In genomic region chr4:131899180-131899554, GRCm38 (mm10) we compare ENCODE assay signal across 24 mouse cellular contexts. TPM values are rescaled to one million over a fixed set of nuclear protein-coding genes. Genes with fewer than 3 reads are reported as not detected.
DNase-seq lines count a peak whose midpoint lies in the region; ATAC-seq and TF ChIP-seq lines count a peak whose summit lies in the region.
"Had no signal": no experiment of that assay in that cellular context is flagged by ENCODE, and none has a peak within 500 bp of the region (broad histone marks: within the 10 kb centered on the region; RNA-seq: fewer than 3 reads in every experiment).

No protein-coding gene starts in this region.

- peak; percentile 45 for DNase-seq in embryonic facial prominence, embryonic 14.5 days (ENCODE audit: low spot score)
- DNase-seq in embryonic facial prominence, embryonic 10.5 days (ENCODE audit: low spot score): no peak
- no peak for DNase-seq in heart, adult 8-10 months (ENCODE audit: low spot score)
- DNase-seq in cerebellum, adult 9-10 months: peak; percentile 58
- peak; percentile 60 to 80 for DNase-seq in cerebellum, postnatal 25 days
- DNase-seq in layer of hippocampus, adult 2 months (ENCODE audit: low spot score in 2 of 2): no peak
- DNase-seq: adrenal gland, adult 2 months; B cell, adult 2 months; gastrocnemius, postnatal 10 days; lung, postnatal 4 days; midbrain, embryonic 14.5 days; thymus, adult 2 months; thymus, postnatal 4 days had no signal

- H3K36me3 ChIP-seq in embryonic facial prominence, embryonic 14.5 days (ENCODE audit: control insufficient read depth, insufficient read depth, low read length): peaks cover 71% of the 10 kb centered on the region
- peaks cover 85% of the 10 kb centered on the region for H3K36me3 ChIP-seq in embryonic facial prominence, embryonic 10.5 days (replicated peaks)
- peaks cover 59% of the 10 kb centered on the region for H3K36me3 ChIP-seq in heart, embryonic 16.5 days (ENCODE audit: control insufficient read depth, insufficient read depth)

- no peaks in the 10 kb centered on the region for H3K4me1 ChIP-seq in embryonic facial prominence, embryonic 14.5 days (ENCODE audit: control insufficient read depth, insufficient read depth, low read length)
- H3K4me1 ChIP-seq in embryonic facial prominence, embryonic 10.5 days: no peaks in the 10 kb centered on the region
- H3K4me1 ChIP-seq in heart, embryonic 16.5 days (ENCODE audit: control insufficient read depth, insufficient read depth, low read length): peaks cover 10% of the 10 kb centered on the region
- H3K4me1 ChIP-seq: embryonic facial prominence, embryonic 12.5 days; limb, embryonic 13.5 days; liver, embryonic 15.5 days had no signal

- H3K4me3 ChIP-seq in embryonic facial prominence, embryonic 14.5 days (ENCODE audit: low read depth, low read length): no peak overlapping the region
- no peak overlapping the region for H3K4me3 ChIP-seq in embryonic facial prominence, embryonic 10.5 days
- no peak overlapping the region for H3K4me3 ChIP-seq in heart, embryonic 16.5 days (ENCODE audit: low read length)
- H3K4me3 ChIP-seq in layer of hippocampus, adult 2 months: no peak overlapping the region
- H3K4me3 ChIP-seq: embryonic facial prominence, embryonic 12.5 days; limb, embryonic 13.5 days; liver, embryonic 15.5 days had no signal

- no peak for ATAC-seq in embryonic facial prominence, embryonic 14.5 days (ENCODE audit: low read depth)
- no peak for ATAC-seq in heart, embryonic 16.5 days (replicated peaks; ENCODE audit: extremely low read depth, insufficient read depth, low FRiP score)
- ATAC-seq: forebrain, embryonic 14.5 days; hindbrain, postnatal 0 days; intestine, embryonic 16.5 days; Patski had no signal

- no peaks in the 10 kb centered on the region for H3K9me3 ChIP-seq in embryonic facial prominence, embryonic 14.5 days (ENCODE audit: control insufficient read depth, low read length)
- H3K9me3 ChIP-seq in embryonic facial prominence, embryonic 10.5 days: 0 out of 2 replicates have a peak, but pooled peaks cover 1% of the 10 kb centered on the region
- H3K9me3 ChIP-seq in heart, embryonic 16.5 days (replicated peaks; ENCODE audit: control insufficient read depth, low read length): no peaks in the 10 kb centered on the region
- H3K9me3 ChIP-seq: embryonic facial prominence, embryonic 12.5 days; G1E; liver, embryonic 15.5 days had no signal

- H3K4me2 ChIP-seq in embryonic facial prominence, embryonic 14.5 days (ENCODE audit: low read depth, low read length): no peak overlapping the region
- no peak overlapping the region for H3K4me2 ChIP-seq in heart, embryonic 16.5 days (ENCODE audit: low read depth, low read length)
- H3K4me2 ChIP-seq: embryonic facial prominence, embryonic 12.5 days; limb, embryonic 13.5 days; liver, embryonic 15.5 days had no signal

- H3K27me3 ChIP-seq in embryonic facial prominence, embryonic 14.5 days (replicated peaks; ENCODE audit: control insufficient read depth, insufficient read depth, low read length): no peaks in the 10 kb centered on the region
- H3K27me3 ChIP-seq in embryonic facial prominence, embryonic 10.5 days (replicated peaks; ENCODE audit: low read depth, poor library complexity, severe bottlenecking): no peaks in the 10 kb centered on the region
- no peaks in the 10 kb centered on the region for H3K27me3 ChIP-seq in heart, embryonic 16.5 days (ENCODE audit: control insufficient read depth, insufficient read depth, low read length)
- H3K27me3 ChIP-seq: CH12.LX; embryonic facial prominence, embryonic 12.5 days; limb, embryonic 13.5 days; liver, embryonic 15.5 days; Patski had no signal

- H3K27ac ChIP-seq in embryonic facial prominence, embryonic 14.5 days (replicated peaks; ENCODE audit: low read depth, low read length): no peak overlapping the region
- H3K27ac ChIP-seq in embryonic facial prominence, embryonic 10.5 days (replicated peaks): no peak overlapping the region
- 0 out of 2 replicates have a peak overlapping the region, but pooled peaks have one; percentile 51 for H3K27ac ChIP-seq in heart, embryonic 16.5 days (ENCODE audit: low read length)
- H3K27ac ChIP-seq in layer of hippocampus, adult 2 months: no peak overlapping the region
- H3K27ac ChIP-seq: embryonic facial prominence, embryonic 12.5 days; hindbrain, postnatal 0 days; limb, embryonic 13.5 days; liver, embryonic 15.5 days; stomach, postnatal 0 days had no signal

- no peak for TF ChIP-seq CTCF in layer of hippocampus, adult 2 months (conservative IDR thresholded peaks at IDR 0.05)

- no peak overlapping the region for H3K9ac ChIP-seq in embryonic facial prominence, embryonic 14.5 days (ENCODE audit: low read depth, low read length)
- no peak overlapping the region for H3K9ac ChIP-seq in heart, embryonic 16.5 days (ENCODE audit: low read length)
- H3K9ac ChIP-seq: embryonic facial prominence, embryonic 12.5 days; limb, embryonic 13.5 days; liver, embryonic 15.5 days had no signal

- WGBS in embryonic facial prominence, embryonic 14.5 days: 71% methylated on average over 6 of the region's 6 CpGs
- 95% methylated on average over 6 of the region's 6 CpGs for WGBS in embryonic facial prominence, embryonic 10.5 days
- WGBS in heart, embryonic 16.5 days: 57% methylated on average over 6 of the region's 6 CpGs

RNA-seq across cellular contexts. Expression of gene Tmem200b, which starts 22.4 kb away (rescaled TPM):
- 6.6 and 6.9 TPM in 2 replicates for polyA plus RNA-seq in embryonic facial prominence, embryonic 14.5 days (2014; fragmentation: Nextera tagmentation; extraction: Ambion mirVana)
- polyA plus RNA-seq in embryonic facial prominence, embryonic 10.5 days (2016; fragmentation: Nextera tagmentation; extraction: Ambion mirVana): 2.1 and 2.8 TPM in 2 replicates
- polyA plus RNA-seq in heart, embryonic 16.5 days (2015; fragmentation: Nextera tagmentation; extraction: Ambion mirVana): 0.30 and 0.56 TPM in 2 replicates
- 1 to 10 TPM; 4.3 to 6.5 (median 5.1) TPM for total RNA-seq in heart, adult 8-10 months (2022)
- total RNA-seq in layer of hippocampus, adult 2 months (2021): 1 to 10 TPM; 1.5 to 1.7 TPM
- total RNA-seq: CH12.LX had no signal
- polyA plus RNA-seq: forebrain, embryonic 14.5 days; G1E; midbrain, embryonic 14.5 days; Patski had no signal

RNA-seq across cellular contexts. Expression of gene Srsf4, which starts 25.8 kb away (rescaled TPM):
- 87.3 and 96.8 TPM in 2 replicates for polyA plus RNA-seq in embryonic facial prominence, embryonic 14.5 days (2014; fragmentation: Nextera tagmentation; extraction: Ambion mirVana)
- polyA plus RNA-seq in embryonic facial prominence, embryonic 10.5 days (2016; fragmentation: Nextera tagmentation; extraction: Ambion mirVana): 142 and 143 TPM in 2 replicates
- 74.4 and 76.8 TPM in 2 replicates for polyA plus RNA-seq in heart, embryonic 16.5 days (2015; fragmentation: Nextera tagmentation; extraction: Ambion mirVana)
- 10 to 100 TPM; 28.6 to 34.4 (median 32.5) TPM for total RNA-seq in heart, adult 8-10 months (2022)
- 10 to 100 TPM; 67.3 to 75.0 TPM for total RNA-seq in layer of hippocampus, adult 2 months (2021)

RNA-seq across cellular contexts. Expression of gene Mecr, which starts 55.9 kb away (rescaled TPM):
- 34.3 and 35.4 TPM in 2 replicates for polyA plus RNA-seq in embryonic facial prominence, embryonic 14.5 days (2014; fragmentation: Nextera tagmentation; extraction: Ambion mirVana)
- 52.9 and 55.0 TPM in 2 replicates for polyA plus RNA-seq in embryonic facial prominence, embryonic 10.5 days (2016; fragmentation: Nextera tagmentation; extraction: Ambion mirVana)
- polyA plus RNA-seq in heart, embryonic 16.5 days (2015; fragmentation: Nextera tagmentation; extraction: Ambion mirVana): 45.6 and 48.4 TPM in 2 replicates
- total RNA-seq in heart, adult 8-10 months (2022): 10 to 100 TPM; 24.4 to 27.9 (median 25.5) TPM
- total RNA-seq in layer of hippocampus, adult 2 months (2021): 10 to 100 TPM; 33.1 to 35.8 TPM

Comparison
In these comparisons a context has a peak if more than half of its experiments do, and no peak if none do; other contexts are left out.
1. DNase-seq: peak in embryonic facial prominence, embryonic 14.5 days (single experiment), cerebellum, adult 9-10 months (single experiment) and cerebellum, postnatal 25 days (2 of 2); none in embryonic facial prominence, embryonic 10.5 days (single experiment), heart, adult 8-10 months (single experiment) and layer of hippocampus, adult 2 months (0 of 2).